Mouse (Mus musculus): ENCODE results near the gene Mta1. TPM values are rescaled to one million over a fixed set of nuclear protein-coding genes. Genes with fewer than 3 reads are reported as not detected.

Gene Mta1
- 22.8 and 24.1 TPM in 2 replicates for polyA plus RNA-seq (2014; fragmentation: Nextera tagmentation; extraction: Ambion mirVana)

- no peak for TF ChIP-seq CTCF (IDR thresholded peaks at IDR 0.05; ENCODE audit: low read depth)
- Histone ChIP-seq H3K4me1 (ENCODE audit: insufficient read depth) (peaks cover 7% of the 10 kb centered on the region), H3K27me3 (ENCODE audit: insufficient read depth, low read length) (no peaks in the 10 kb centered on the region), H3K4me3 (ENCODE audit: low read depth, low read length) (peak within 1 kb of the TSS; percentile 96), H3K9me3 (ENCODE audit: low read depth, low read length) (no peaks in the 10 kb centered on the region), H3K4me2 (peak within 1 kb of the TSS; percentile 90), H3K27ac (ENCODE audit: low read depth) (peak within 1 kb of the TSS; percentile 86), H3K9ac (peak within 1 kb of the TSS; percentile 100), H3K36me3 (ENCODE audit: insufficient read depth) (peaks cover 8% of the 10 kb centered on the region)
- DNase-seq (peak; percentile 82), ATAC-seq (ENCODE audit: insufficient read depth) (peak; percentile 76)
- WGBS: 2% methylated on average over 16 of the region's 53 CpGs
Measured at GRCm38 (mm10) chr12:113097749-113098281, at the start of gene Mta1. TSS of gene Mta1 (plus strand) at chr12:113098278.

- no peak overlapping the region for H3K9ac ChIP-seq
- 89% methylated on average over 9 of the region's 9 CpGs for WGBS
- no peak overlapping the region for H3K27ac ChIP-seq (ENCODE audit: low read depth)
- 0 out of 2 replicates have a peak, but pooled peaks cover 5% of the 10 kb centered on the region for H3K4me1 ChIP-seq (ENCODE audit: insufficient read depth)
- TF ChIP-seq CTCF (IDR thresholded peaks at IDR 0.05; ENCODE audit: low read depth): no peak
- no peaks in the 10 kb centered on the region for H3K27me3 ChIP-seq (ENCODE audit: insufficient read depth, low read length)
- no peak overlapping the region for H3K4me2 ChIP-seq
- ATAC-seq (ENCODE audit: insufficient read depth): no peak
- DNase-seq: no peak
- no peak overlapping the region for H3K4me3 ChIP-seq (ENCODE audit: low read depth, low read length)
- no peaks in the 10 kb centered on the region for H3K9me3 ChIP-seq (ENCODE audit: low read depth, low read length)
- H3K36me3 ChIP-seq (ENCODE audit: insufficient read depth): peaks cover 48% of the 10 kb centered on the region
Measured at GRCm38 (mm10) chr12:113049836-113050235, 48.2 kb upstream of the Mta1 start.

GRCm38 (mm10) chr12:113050671-113051070 lies 47.4 kb upstream of the Mta1 start:
- peaks cover 50% of the 10 kb centered on the region for H3K36me3 ChIP-seq (ENCODE audit: insufficient read depth)

GRCm38 (mm10) chr12:113051628-113052403 lies 46.3 kb upstream of the Mta1 start:
- no peak; the same call in 1 of the 2 replicates for TF ChIP-seq CTCF (IDR thresholded peaks at IDR 0.05; ENCODE audit: low read depth)
- Histone ChIP-seq H3K27me3 (ENCODE audit: insufficient read depth, low read length) (no peaks in the 10 kb centered on the region), H3K9me3 (ENCODE audit: low read depth, low read length) (no peaks in the 10 kb centered on the region), H3K36me3 (ENCODE audit: insufficient read depth) (peaks cover 48% of the 10 kb centered on the region), H3K4me2 (no peak overlapping the region), H3K4me1 (ENCODE audit: insufficient read depth) (0 out of 2 replicates have a peak, but pooled peaks cover 5% of the 10 kb centered on the region), H3K27ac (ENCODE audit: low read depth) (peak overlapping the region; percentile 78; the same call in 1 of the 2 replicates), H3K9ac (no peak overlapping the region), H3K4me3 (ENCODE audit: low read depth, low read length) (no peak overlapping the region)
- DNase-seq (peak; percentile 56), ATAC-seq (ENCODE audit: insufficient read depth) (peak; percentile 67; the same call in 1 of the 2 replicates)
- 27% methylated on average over 9 of the region's 9 CpGs for WGBS

More at GRCm38 (mm10) chr12:113050671-113051070, 47.4 kb upstream of the Mta1 start:
- Histone ChIP-seq H3K4me2 (no peak overlapping the region), H3K27me3 (ENCODE audit: insufficient read depth, low read length) (no peaks in the 10 kb centered on the region), H3K9ac (no peak overlapping the region), H3K9me3 (ENCODE audit: low read depth, low read length) (no peaks in the 10 kb centered on the region), H3K4me3 (ENCODE audit: low read depth, low read length) (no peak overlapping the region), H3K27ac (ENCODE audit: low read depth) (no peak overlapping the region), H3K4me1 (ENCODE audit: insufficient read depth) (0 out of 2 replicates have a peak, but pooled peaks cover 5% of the 10 kb centered on the region)
- WGBS: 81% methylated on average over 12 of the region's 12 CpGs
- TF ChIP-seq CTCF (IDR thresholded peaks at IDR 0.05; ENCODE audit: low read depth): no peak
- ATAC-seq (ENCODE audit: insufficient read depth) (no peak), DNase-seq (no peak)

- TF ChIP-seq CTCF (IDR thresholded peaks at IDR 0.05; ENCODE audit: low read depth): no peak
- DNase-seq (no peak), ATAC-seq (ENCODE audit: insufficient read depth) (no peak)
- no peak overlapping the region for H3K4me2 ChIP-seq
- H3K36me3 ChIP-seq (ENCODE audit: insufficient read depth): peaks cover 69% of the 10 kb centered on the region
- H3K9ac ChIP-seq: no peak overlapping the region
- 76% methylated on average over 8 of the region's 8 CpGs for WGBS
- H3K27me3 ChIP-seq (ENCODE audit: insufficient read depth, low read length): no peaks in the 10 kb centered on the region
- 0 out of 2 replicates have a peak, but pooled peaks cover 5% of the 10 kb centered on the region for H3K4me1 ChIP-seq (ENCODE audit: insufficient read depth)
- no peaks in the 10 kb centered on the region for H3K9me3 ChIP-seq (ENCODE audit: low read depth, low read length)
- H3K27ac ChIP-seq (ENCODE audit: low read depth): no peak overlapping the region
- no peak overlapping the region for H3K4me3 ChIP-seq (ENCODE audit: low read depth, low read length)
Measured at GRCm38 (mm10) chr12:113056089-113056488, 42.0 kb upstream of the Mta1 start.

- no peak for TF ChIP-seq CTCF (IDR thresholded peaks at IDR 0.05; ENCODE audit: low read depth)
- WGBS: 88% methylated on average over 5 of the region's 5 CpGs
- H3K4me3 ChIP-seq (ENCODE audit: low read depth, low read length): no peak overlapping the region
- H3K9me3 ChIP-seq (ENCODE audit: low read depth, low read length): no peaks in the 10 kb centered on the region
- no peak overlapping the region for H3K4me2 ChIP-seq
- H3K4me1 ChIP-seq (ENCODE audit: insufficient read depth): no peaks in the 10 kb centered on the region
- no peak overlapping the region for H3K9ac ChIP-seq
- H3K36me3 ChIP-seq (ENCODE audit: insufficient read depth): peaks cover 72% of the 10 kb centered on the region
- ATAC-seq (ENCODE audit: insufficient read depth) (no peak), DNase-seq (no peak)
- no peaks in the 10 kb centered on the region for H3K27me3 ChIP-seq (ENCODE audit: insufficient read depth, low read length)
- no peak overlapping the region for H3K27ac ChIP-seq (ENCODE audit: low read depth)
Measured at GRCm38 (mm10) chr12:113060178-113060577, 37.9 kb upstream of the Mta1 start.

- WGBS: 81% methylated on average over 9 of the region's 9 CpGs
- no peaks in the 10 kb centered on the region for H3K9me3 ChIP-seq (ENCODE audit: low read depth, low read length)
- H3K36me3 ChIP-seq (ENCODE audit: insufficient read depth): peaks cover 79% of the 10 kb centered on the region
- DNase-seq: no peak
- no peak for ATAC-seq (ENCODE audit: insufficient read depth)
- no peaks in the 10 kb centered on the region for H3K27me3 ChIP-seq (ENCODE audit: insufficient read depth, low read length)
- no peak for TF ChIP-seq CTCF (IDR thresholded peaks at IDR 0.05; ENCODE audit: low read depth)
- H3K27ac ChIP-seq (ENCODE audit: low read depth): no peak overlapping the region
- H3K4me1 ChIP-seq (ENCODE audit: insufficient read depth): no peaks in the 10 kb centered on the region
- no peak overlapping the region for H3K9ac ChIP-seq
- no peak overlapping the region for H3K4me2 ChIP-seq
- H3K4me3 ChIP-seq (ENCODE audit: low read depth, low read length): no peak overlapping the region
Measured at GRCm38 (mm10) chr12:113061606-113062005, 36.5 kb upstream of the Mta1 start.
